Mouse (Mus musculus) fibroblast of lung, adult 2 months (primary cell): ENCODE data around the gene Kcnk12.

Source experiments
- DNase-seq: peaks from one replicate; pipeline ENCODE4 v3.0.0-alpha.2; 2011; ENCODE audit warnings: low read depth

The Kcnk12 gene

GRCm38 (mm10) chr17:87797688-87798291 lies at the start of gene Kcnk12:
Gene Kcnk12, minus strand, starts transcription at chr17:87797994.
- no peak for DNase-seq

GRCm38 (mm10) chr17:87842156-87842555 lies 44.4 kb upstream of the Kcnk12 start:
- no peak for DNase-seq

- no peak for DNase-seq
These were observed 42.3 kb upstream of the Kcnk12 start for GRCm38 (mm10) chr17:87840079-87840478.

GRCm38 (mm10) chr17:87834850-87835249 lies 37.1 kb upstream of the Kcnk12 start:
- no peak for DNase-seq

- no peak for DNase-seq
These were observed 29.1 kb upstream of the Kcnk12 start for GRCm38 (mm10) chr17:87826909-87827308.

- no peak for DNase-seq
These were observed 28.3 kb upstream of the Kcnk12 start for GRCm38 (mm10) chr17:87826036-87826560.

- DNase-seq: no peak
These were observed 27.7 kb upstream of the Kcnk12 start for GRCm38 (mm10) chr17:87825454-87826008.

GRCm38 (mm10) chr17:87823031-87823430 lies 25.2 kb upstream of the Kcnk12 start:
- DNase-seq: no peak

- no peak for DNase-seq
These were observed 11.8 kb upstream of the Kcnk12 start for GRCm38 (mm10) chr17:87809556-87809955.

- no peak for DNase-seq
These were observed 2.1 kb upstream of the Kcnk12 start for GRCm38 (mm10) chr17:87799948-87800340.

- no peak for DNase-seq
These were observed 1.6 kb upstream of the Kcnk12 start for GRCm38 (mm10) chr17:87799212-87799947.

- no peak for DNase-seq
These were observed 688 bp upstream of the Kcnk12 start for GRCm38 (mm10) chr17:87798423-87798941.

GRCm38 (mm10) chr17:87796881-87797416 lies 845 bp downstream of the Kcnk12 start:
- no peak for DNase-seq

- no peak for DNase-seq
These were observed 1.7 kb downstream of the Kcnk12 start for GRCm38 (mm10) chr17:87795927-87796714.

GRCm38 (mm10) chr17:87794801-87795200 lies 3.0 kb downstream of the Kcnk12 start:
- DNase-seq: no peak

- no peak for DNase-seq
These were observed 4.5 kb downstream of the Kcnk12 start for GRCm38 (mm10) chr17:87793331-87793730.

GRCm38 (mm10) chr17:87792623-87793315 lies 5.0 kb downstream of the Kcnk12 start:
- no peak for DNase-seq

GRCm38 (mm10) chr17:87791517-87792098 lies 6.2 kb downstream of the Kcnk12 start:
- DNase-seq: no peak

GRCm38 (mm10) chr17:87790661-87791060 lies 7.1 kb downstream of the Kcnk12 start:
- no peak for DNase-seq

- no peak for DNase-seq
These were observed 9.6 kb downstream of the Kcnk12 start for GRCm38 (mm10) chr17:87788216-87788615.

GRCm38 (mm10) chr17:87787711-87788110 lies 10.1 kb downstream of the Kcnk12 start:
- DNase-seq: no peak
